Mouse (Mus musculus): Measurements from ENCODE around the gene Fbxo42. TPM values are rescaled to one million over a fixed set of nuclear protein-coding genes. Genes with fewer than 3 reads are reported as not detected.

Fbxo42 gene
- polyA plus RNA-seq (2012; rRNA removed) = 10.9 and 17.1 TPM in 2 replicates

GRCm38 (mm10) chr4:141147112-141148008 is at the start of gene Fbxo42:
Gene Fbxo42, plus strand, starts transcription at chr4:141147913.
- 1% methylated on average over 58 of the region's 58 CpGs for WGBS
- DNase-seq (ENCODE audit: low read depth, low spot score) = no peak

- 65% methylated on average over 4 of the region's 4 CpGs for WGBS
Measured at GRCm38 (mm10) chr4:141098935-141099334, 48.8 kb upstream of the Fbxo42 start.

GRCm38 (mm10) chr4:141099956-141100355 is 47.8 kb upstream of the Fbxo42 start:
- DNase-seq (ENCODE audit: low read depth, low spot score) = no peak
- 64% methylated on average over 5 of the region's 5 CpGs for WGBS

More at GRCm38 (mm10) chr4:141098935-141099334, 48.8 kb upstream of the Fbxo42 start:
- no peak for DNase-seq (ENCODE audit: low read depth, low spot score)

- WGBS = 91% methylated on average over 9 of the region's 9 CpGs
- DNase-seq (ENCODE audit: low read depth, low spot score) = no peak
Measured at GRCm38 (mm10) chr4:141101291-141101690, 46.4 kb upstream of the Fbxo42 start.

- DNase-seq (ENCODE audit: low read depth, low spot score) = no peak
- 68% methylated on average over 6 of the region's 6 CpGs for WGBS
Measured at GRCm38 (mm10) chr4:141101855-141102254, 45.9 kb upstream of the Fbxo42 start.

GRCm38 (mm10) chr4:141106526-141107183 is 41.1 kb upstream of the Fbxo42 start:
- DNase-seq (ENCODE audit: low read depth, low spot score) = no peak
- 66% methylated on average over 16 of the region's 16 CpGs for WGBS

- WGBS = 48% methylated on average over 10 of the region's 10 CpGs
- no peak for DNase-seq (ENCODE audit: low read depth, low spot score)
Measured at GRCm38 (mm10) chr4:141108196-141108732, 39.4 kb upstream of the Fbxo42 start.

GRCm38 (mm10) chr4:141113831-141114230 is 33.9 kb upstream of the Fbxo42 start:
- 67% methylated on average over 7 of the region's 7 CpGs for WGBS
- DNase-seq (ENCODE audit: low read depth, low spot score) = no peak

GRCm38 (mm10) chr4:141114521-141114981 is 33.2 kb upstream of the Fbxo42 start:
- 78% methylated on average over 6 of the region's 6 CpGs for WGBS
- no peak for DNase-seq (ENCODE audit: low read depth, low spot score)

GRCm38 (mm10) chr4:141115398-141115797 is 32.3 kb upstream of the Fbxo42 start:
- 92% methylated on average over 8 of the region's 8 CpGs for whole genome bisulfite sequencing
- DNase-seq (ENCODE audit: low read depth, low spot score) = no peak

- no peak for DNase-seq (ENCODE audit: low read depth, low spot score)
- 45% methylated on average over 4 of the region's 4 CpGs for WGBS
Measured at GRCm38 (mm10) chr4:141118691-141119090, 29.0 kb upstream of the Fbxo42 start.

- 44% methylated on average over 11 of the region's 11 CpGs for WGBS
- no peak for DNase-seq (ENCODE audit: low read depth, low spot score)
Measured at GRCm38 (mm10) chr4:141120700-141121099, 27.0 kb upstream of the Fbxo42 start.

GRCm38 (mm10) chr4:141122663-141123062 is 25.1 kb upstream of the Fbxo42 start:
- DNase-seq (ENCODE audit: low read depth, low spot score) = no peak
- WGBS = 68% methylated on average over 7 of the region's 7 CpGs

- 22% methylated on average over 1 of the region's 1 CpGs for WGBS
- DNase-seq (ENCODE audit: low read depth, low spot score) = no peak
Measured at GRCm38 (mm10) chr4:141123065-141123464, 24.6 kb upstream of the Fbxo42 start.

- WGBS = 11% methylated on average over 6 of the region's 6 CpGs
- DNase-seq (ENCODE audit: low read depth, low spot score) = no peak
Measured at GRCm38 (mm10) chr4:141129190-141129710, 18.5 kb upstream of the Fbxo42 start.

- 27% methylated on average over 6 of the region's 6 CpGs for WGBS
Measured at GRCm38 (mm10) chr4:141130704-141131342, 16.9 kb upstream of the Fbxo42 start.

GRCm38 (mm10) chr4:141131531-141132061 is 16.1 kb upstream of the Fbxo42 start:
- 15% methylated on average over 5 of the region's 5 CpGs for WGBS
- DNase-seq (ENCODE audit: low read depth, low spot score) = no peak

More at GRCm38 (mm10) chr4:141130704-141131342, 16.9 kb upstream of the Fbxo42 start:
- no peak for DNase-seq (ENCODE audit: low read depth, low spot score)

GRCm38 (mm10) chr4:141132191-141132590 is 15.5 kb upstream of the Fbxo42 start:
- no peak for DNase-seq (ENCODE audit: low read depth, low spot score)
- WGBS = 35% methylated on average over 8 of the region's 8 CpGs

GRCm38 (mm10) chr4:141133227-141133626 is 14.5 kb upstream of the Fbxo42 start:
- DNase-seq (ENCODE audit: low read depth, low spot score) = no peak
- 21% methylated on average over 8 of the region's 8 CpGs for WGBS
